Mouse (Mus musculus) stomach, embryonic 15.5 days (tissue): ENCODE measurements around the gene D430041D05Rik. TPM values are rescaled to one million over a fixed set of nuclear protein-coding genes. Genes with fewer than 3 reads are reported as not detected.
"Not testable (repeated sequence)": the region's sequence is repeated elsewhere in the genome, so short reads cannot be mapped to it uniquely, and the experiment has no call there.

Source experiments
- ATAC-seq: fragments of 200-750 bp; cut with Nextera tagmentation; 2 replicates; pipeline ENCODE4 v1.8.0; 2017; ENCODE audit warnings: low read depth, moderate number of reproducible peaks, moderate TSS enrichment; ENCODE audit not compliant: insufficient read depth, low FRiP score
- H3K27ac ChIP-seq: fragments of 300-500 bp; sonication (generic); 2 replicates; pipeline ENCODE4 v1.5.1; 2015; ENCODE audit warnings: mild to moderate bottlenecking, inconsistent platforms
- H3K27me3 ChIP-seq: fragments of 300-500 bp; sonication (generic); replicated peaks from 2 replicates; pipeline ENCODE4 v1.6.1; 2015; ENCODE audit warnings: inconsistent platforms
- H3K36me3 ChIP-seq: fragments of 300-500 bp; sonication (generic); 2 replicates; pipeline ENCODE4 v1.6.1; 2015; ENCODE audit warnings: inconsistent platforms
- H3K4me1 ChIP-seq: fragments of 300-500 bp; sonication (generic); 2 replicates; pipeline ENCODE4 v1.6.1; 2015; ENCODE audit warnings: inconsistent platforms
- H3K4me2 ChIP-seq: fragments of 300-500 bp; sonication (generic); 2 replicates; pipeline ENCODE4 v1.6.1; 2015; ENCODE audit warnings: mild to moderate bottlenecking, inconsistent platforms
- H3K4me3 ChIP-seq: fragments of 300-500 bp; sonication (generic); replicated peaks from 2 replicates; pipeline ENCODE4 v1.5.1; 2015; ENCODE audit warnings: inconsistent platforms
- H3K9ac ChIP-seq: fragments of 300-500 bp; sonication (generic); 2 replicates; pipeline ENCODE4 v1.6.1; 2015; ENCODE audit warnings: inconsistent platforms
- H3K9me3 ChIP-seq: fragments of 300-500 bp; sonication (generic); 2 replicates; pipeline ENCODE4 v1.6.1; 2016; ENCODE audit warnings: inconsistent platforms
- WGBS: fragments of 180-500 bp; shearing (Covaris S2); methylation state at CpG from one replicate; pipeline ENCODE4 v1.1.7; 2015; 5-methylcytosine and 5-hydroxymethylcytosine counted together
- microRNA counts: library from miRNA; unstranded; fragments of <30 nt; microRNA quantifications from one replicate; lab custom pipeline; 2016
- microRNA-seq: library from miRNA; unstranded; fragments of <30 nt; microRNA quantifications from one replicate; pipeline ENCODE4, GENCODE M21; 2016
- polyA plus RNA-seq: library from polyadenylated mRNA; unstranded; fragments of >200 nt; fragmentation: Nextera tagmentation; extraction: Ambion mirVana; gene quantifications from 2 replicates; pipeline ENCODE4 v1.2.1, GENCODE M21; 2015

Gene D430041D05Rik
- polyA plus RNA-seq, 1 experiment from 2014 or later: 0.19 TPM

DNA sequence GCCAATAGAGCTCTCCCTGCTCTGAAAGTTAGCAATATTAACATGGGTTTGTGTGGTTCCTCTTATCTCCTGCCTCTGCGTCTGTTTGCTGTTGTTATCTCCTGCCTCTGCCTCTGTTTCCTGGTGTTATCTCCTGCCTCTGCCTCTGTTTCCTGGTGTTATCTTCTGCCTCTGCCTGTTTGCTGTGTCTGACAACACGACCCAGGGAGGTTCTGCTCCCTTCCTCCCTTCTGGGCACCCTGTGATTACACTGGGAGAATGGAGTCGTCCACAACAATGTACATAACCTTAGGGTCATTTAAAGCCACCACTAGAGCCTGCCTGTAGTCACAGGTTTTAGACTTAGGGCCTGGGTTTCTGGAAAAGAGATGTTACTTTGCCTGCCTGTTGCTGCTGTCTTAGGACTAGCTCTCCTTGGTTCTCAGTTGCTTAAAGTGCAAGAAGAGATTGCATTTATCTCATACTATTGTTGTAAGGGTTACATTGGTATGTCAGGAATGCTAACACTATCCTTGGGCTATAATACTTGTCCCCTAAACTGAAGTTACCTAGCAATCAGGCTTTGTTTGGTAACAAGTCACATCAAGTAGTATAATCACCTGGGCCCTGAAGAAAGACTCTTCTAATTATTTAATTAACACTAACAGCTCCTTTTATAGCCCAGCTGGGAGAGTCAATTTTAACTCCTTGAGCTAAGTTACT, 312.1 kb downstream of the D430041D05Rik start:
- 26% methylated on average over 3 of the region's 3 CpGs for whole genome bisulfite sequencing
- Histone ChIP-seq H3K4me2 (no peak overlapping the region), H3K4me1 (peaks cover 8% of the 10 kb centered on the region; the same call in 1 of the 2 replicates), H3K27ac (no peak overlapping the region), H3K27me3 (no peaks in the 10 kb centered on the region), H3K9ac (no peak overlapping the region), H3K4me3 (no peak overlapping the region), H3K9me3 (no peaks in the 10 kb centered on the region), H3K36me3 (no peaks in the 10 kb centered on the region)
- peak; percentile 79 for ATAC-seq

DNA sequence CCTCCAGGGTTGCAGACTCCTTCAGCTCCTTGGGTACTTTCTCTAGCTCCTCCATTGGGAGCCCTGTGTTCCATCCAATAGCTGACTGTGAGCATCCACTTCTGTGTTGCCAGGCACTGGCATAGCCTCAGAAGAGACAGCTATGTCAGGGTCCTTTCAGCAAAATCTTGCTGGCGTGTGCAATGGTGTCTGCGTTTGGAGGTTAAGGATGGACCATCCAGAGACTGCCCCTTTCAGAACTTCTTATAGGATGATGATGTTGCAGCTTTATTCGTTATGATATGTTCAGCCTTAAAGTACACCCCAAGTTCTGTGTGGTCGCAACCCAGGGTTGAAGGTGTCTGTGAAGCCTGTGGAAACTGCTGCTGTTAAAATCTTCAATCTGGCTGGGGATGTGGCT, 313.4 kb downstream of the D430041D05Rik start:
- not testable (repeated sequence) for H3K27ac ChIP-seq, H3K9ac ChIP-seq, ATAC-seq, H3K36me3 ChIP-seq, H3K4me2 ChIP-seq, H3K9me3 ChIP-seq, H3K4me1 ChIP-seq, H3K27me3 ChIP-seq, H3K4me3 ChIP-seq
- WGBS: 95% methylated on average over 4 of the region's 4 CpGs

DNA sequence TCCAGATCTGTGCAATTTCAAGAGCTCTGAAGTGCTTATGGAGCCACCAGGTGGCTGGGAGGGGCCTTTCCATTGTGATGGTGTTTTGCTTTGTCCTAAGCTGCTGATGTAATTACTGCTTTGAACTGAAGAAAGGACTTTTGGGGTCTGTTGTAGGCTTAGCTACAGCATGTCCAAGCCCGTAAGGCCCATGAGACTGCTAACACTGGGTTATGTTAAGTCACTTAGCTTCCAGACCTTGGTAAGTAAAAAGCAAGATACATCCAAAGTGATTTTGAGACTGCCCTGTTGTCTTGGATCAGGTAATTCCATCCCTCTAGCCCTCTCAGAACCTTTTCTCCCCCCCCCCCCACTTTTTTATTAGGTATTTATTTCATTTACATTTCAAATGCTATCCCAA, 314.0 kb downstream of the D430041D05Rik start:
- not testable (repeated sequence) for ATAC-seq, H3K36me3 ChIP-seq, H3K27me3 ChIP-seq, H3K4me1 ChIP-seq, H3K9ac ChIP-seq, H3K9me3 ChIP-seq, H3K27ac ChIP-seq, H3K4me2 ChIP-seq, H3K4me3 ChIP-seq
- 78% methylated on average over 1 of the region's 1 CpGs for WGBS

DNA sequence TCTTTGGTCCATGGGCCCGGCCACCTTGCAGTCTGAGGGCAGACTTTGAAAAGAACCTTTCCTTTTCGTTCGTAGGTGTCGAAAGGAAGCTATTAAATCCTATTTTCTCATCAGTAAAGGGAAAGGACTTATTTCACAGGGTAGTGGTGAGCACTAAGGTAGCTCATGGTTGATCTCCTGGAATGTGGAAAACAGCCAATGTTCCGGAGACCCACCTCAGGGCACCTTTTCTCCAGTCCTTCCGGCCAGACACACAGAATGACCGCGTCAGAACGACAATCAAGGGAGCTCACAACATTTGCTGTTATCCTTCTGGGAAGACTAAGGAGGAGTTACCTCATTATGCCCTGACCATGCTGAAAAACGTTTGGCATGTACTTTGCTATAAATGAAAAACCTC, 314.6 kb downstream of the D430041D05Rik start:
- no peak for ATAC-seq
- 39% methylated on average over 10 of the region's 10 CpGs for WGBS

DNA sequence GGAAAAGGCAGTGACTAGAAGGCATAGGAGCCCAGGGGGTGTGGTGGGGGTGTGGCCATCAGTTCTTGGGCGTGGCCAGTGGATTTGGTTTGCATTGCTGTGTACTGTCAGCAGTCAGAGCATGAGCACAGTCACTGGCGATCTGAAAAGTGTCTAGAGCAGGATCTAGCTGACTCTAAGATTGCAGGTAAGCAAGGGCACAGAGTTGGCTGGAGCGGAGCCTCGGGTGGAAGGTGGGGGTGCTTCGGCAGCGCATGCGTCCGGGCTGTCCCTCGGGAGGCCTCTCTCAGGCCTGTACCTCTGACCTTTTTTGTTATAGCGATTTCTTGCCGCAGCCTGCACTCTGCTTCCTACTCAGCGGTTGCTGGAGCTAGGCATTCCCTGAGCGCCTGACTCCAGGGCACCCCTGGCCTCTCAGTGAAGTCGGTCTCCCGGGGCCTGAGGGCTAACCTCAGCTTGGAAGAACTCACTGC, 315.0 kb downstream of the D430041D05Rik start, which contains the start of gene Cd59a:
Cd59a (plus strand) TSS at position 61 of the 473 bp plus-strand sequence.
- peak within 1 kb of the TSS; percentile 78 for H3K27ac ChIP-seq
- no peaks in the 10 kb centered on the region for H3K36me3 ChIP-seq
- WGBS: 5% methylated on average over 15 of the region's 15 CpGs
- H3K4me2 ChIP-seq: peak within 1 kb of the TSS; percentile 74
- H3K9me3 ChIP-seq: no peaks in the 10 kb centered on the region
- H3K27me3 ChIP-seq: no peaks in the 10 kb centered on the region
- peak; percentile 91 for ATAC-seq
- H3K4me1 ChIP-seq: peaks cover 8% of the 10 kb centered on the region; the same call in 1 of the 2 replicates
- peak within 1 kb of the TSS; percentile 40; the same call in 1 of the 2 replicates for H3K9ac ChIP-seq
- peak within 1 kb of the TSS; percentile 53 for H3K4me3 ChIP-seq

More for the DNA sequence above, 314.6 kb downstream of the D430041D05Rik start:
- peak overlapping the region; percentile 40; the same call in 1 of the 2 replicates for H3K9ac ChIP-seq
- H3K4me1 ChIP-seq: peaks cover 8% of the 10 kb centered on the region; the same call in 1 of the 2 replicates
- H3K4me2 ChIP-seq: peak overlapping the region; percentile 74
- H3K27ac ChIP-seq: peak overlapping the region; percentile 78
- no peaks in the 10 kb centered on the region for H3K27me3 ChIP-seq
- H3K4me3 ChIP-seq: peak overlapping the region; percentile 53
- H3K36me3 ChIP-seq: no peaks in the 10 kb centered on the region
- H3K9me3 ChIP-seq: no peaks in the 10 kb centered on the region

DNA sequence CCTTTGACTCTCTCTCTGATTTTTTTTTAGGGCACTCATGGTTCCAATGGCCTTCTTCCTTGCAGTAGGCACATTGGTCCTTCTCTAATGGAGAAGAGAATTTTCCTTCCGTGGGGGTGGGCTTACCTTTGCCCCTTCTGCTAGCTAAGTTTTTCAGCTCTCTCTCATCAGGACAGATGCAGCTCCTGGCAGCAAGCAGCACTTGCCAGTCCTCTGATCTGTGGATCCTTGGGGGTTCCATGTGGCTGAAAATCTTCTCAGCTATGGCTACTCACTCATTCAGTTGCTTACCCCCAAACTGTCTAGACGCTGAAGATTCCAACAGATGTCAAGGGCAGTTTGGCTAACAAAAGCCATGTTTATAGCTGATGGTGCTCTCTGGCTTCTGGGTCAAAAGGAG, 317.5 kb downstream of the D430041D05Rik start:
- no peak for ATAC-seq
- WGBS: 77% methylated on average over 2 of the region's 2 CpGs
- no peak overlapping the region for H3K9ac ChIP-seq
- H3K36me3 ChIP-seq: no peaks in the 10 kb centered on the region
- H3K4me1 ChIP-seq: peaks cover 8% of the 10 kb centered on the region; the same call in 1 of the 2 replicates
- no peak overlapping the region for H3K27ac ChIP-seq
- no peaks in the 10 kb centered on the region for H3K27me3 ChIP-seq
- no peak overlapping the region for H3K4me2 ChIP-seq
- H3K9me3 ChIP-seq: no peaks in the 10 kb centered on the region
- no peak overlapping the region for H3K4me3 ChIP-seq

MicroRNAs encoded within 50 kb of the gene (microRNA counts, 519-probe panel; counts per million panel counts)
- microRNA mmu-miR-1902 (lab: Ali Mortazavi, UCI): 345 counts per million, percentile 1 among the panel's probes with 10 or more counts

Small RNA genes lying within 50 kb of the gene (microRNA-seq; reads per million reads assigned to microRNA genes)
- gene Mir1902: not detected

Other genes with a start within 250 kb of the D430041D05Rik start
- gene Hipk3, start 83.4 kb upstream of the D430041D05Rik start, polyA plus RNA-seq: 15.4 and 16.2 TPM in 2 replicates
- gene Cstf3, start 179.5 kb upstream of the D430041D05Rik start, polyA plus RNA-seq: 63.1 and 66.8 TPM in 2 replicates